Mouse (Mus musculus) A20 (cell line): Measurements from ENCODE around the gene Jag2.

Experiments
- DNase-seq: peaks from one replicate; pipeline ENCODE4 v3.0.0-alpha.2; 2011; ENCODE audit warnings: low read depth, low spot score

Gene Jag2

GRCm38 (mm10) chr12:112903941-112904340 lies 25.6 kb downstream of the Jag2 start:
- no peak for DNase-seq

GRCm38 (mm10) chr12:112900641-112901040 lies 28.9 kb downstream of the Jag2 start:
- DNase-seq = no peak

- DNase-seq = no peak
These were observed 30.6 kb downstream of the Jag2 start for GRCm38 (mm10) chr12:112898960-112899359.

GRCm38 (mm10) chr12:112898351-112898750 lies 31.2 kb downstream of the Jag2 start:
- no peak for DNase-seq

GRCm38 (mm10) chr12:112897522-112898212 lies 31.9 kb downstream of the Jag2 start:
- DNase-seq = no peak

GRCm38 (mm10) chr12:112894969-112895368 lies 34.6 kb downstream of the Jag2 start:
- DNase-seq = peak; percentile 26

GRCm38 (mm10) chr12:112894303-112894884 lies 35.2 kb downstream of the Jag2 start:
- DNase-seq = peak; percentile 18

- DNase-seq = no peak
These were observed 44.1 kb downstream of the Jag2 start for GRCm38 (mm10) chr12:112885465-112885864.

- no peak for DNase-seq
These were observed 48.2 kb downstream of the Jag2 start for GRCm38 (mm10) chr12:112881301-112881815.

GRCm38 (mm10) chr12:112880661-112881060 lies 48.9 kb downstream of the Jag2 start:
- DNase-seq = no peak

GRCm38 (mm10) chr12:112879731-112880130 lies 49.8 kb downstream of the Jag2 start:
- no peak for DNase-seq

- no peak for DNase-seq
These were observed 52.0 kb downstream of the Jag2 start for GRCm38 (mm10) chr12:112877607-112878020.

GRCm38 (mm10) chr12:112877073-112877576 lies 52.5 kb downstream of the Jag2 start:
- DNase-seq = no peak

GRCm38 (mm10) chr12:112876332-112877072 lies 53.1 kb downstream of the Jag2 start:
- DNase-seq = no peak

- DNase-seq = peak; percentile 75
These were observed 54.2 kb downstream of the Jag2 start for GRCm38 (mm10) chr12:112875225-112876013.

GRCm38 (mm10) chr12:112874199-112874598 lies 55.4 kb downstream of the Jag2 start:
- no peak for DNase-seq

- DNase-seq = peak; percentile 73
These were observed 56.0 kb downstream of the Jag2 start for GRCm38 (mm10) chr12:112873452-112874190.

GRCm38 (mm10) chr12:112872991-112873390 lies 56.6 kb downstream of the Jag2 start:
- no peak for DNase-seq

- no peak for DNase-seq
These were observed 58.3 kb downstream of the Jag2 start for GRCm38 (mm10) chr12:112871272-112871671.

- no peak for DNase-seq
These were observed 58.8 kb downstream of the Jag2 start for GRCm38 (mm10) chr12:112870775-112871174.

GRCm38 (mm10) chr12:112869783-112870204 lies 59.8 kb downstream of the Jag2 start:
- DNase-seq = no peak
